Mouse (Mus musculus) bone marrow, adult 2 months (tissue): Measurements from ENCODE around the gene Pno1. TPM values are rescaled to one million over a fixed set of nuclear protein-coding genes. Genes with fewer than 3 reads are reported as not detected.

Experiments used
- H3K27ac ChIP-seq: fragments of 200-500 bp; 2 replicates; pipeline ENCODE4 v1.5.1; 2012; ENCODE audit warnings: low read depth, mild to moderate bottlenecking, control low read depth, inconsistent platforms, low read length; ENCODE audit not compliant: control insufficient read depth, poor library complexity, insufficient read depth
- H3K4me1 ChIP-seq: fragments of 200-500 bp; 2 replicates; pipeline ENCODE4 v1.6.1; 2011; ENCODE audit warnings: low read length; ENCODE audit not compliant: control insufficient read depth, insufficient read depth
- H3K4me3 ChIP-seq: fragments of 200-500 bp; replicated peaks from 2 replicates; pipeline ENCODE3; 2011; ENCODE audit warnings: mild to moderate bottlenecking, low read depth, low read length, control low read depth; ENCODE audit not compliant: control insufficient read depth
- CTCF ChIP-seq: fragments of 200-500 bp; IDR thresholded peaks from 2 replicates; pipeline ENCODE4 v1.5.1; 2011; ENCODE audit warnings: low read length, control low read depth; ENCODE audit not compliant: control insufficient read depth, insufficient read depth
- POLR2A ChIP-seq: fragments of 200-500 bp; IDR thresholded peaks from 2 replicates; pipeline ENCODE4 v1.6.1; 2011; ENCODE audit warnings: low read depth, mild to moderate bottlenecking, control low read depth, low read length, borderline replicate concordance; ENCODE audit not compliant: control insufficient read depth
- WGBS: fragments of 180-500 bp; shearing (Covaris S2); methylation state at CpG from one replicate; pipeline ENCODE4 v1.1.7; 2018; 5-methylcytosine and 5-hydroxymethylcytosine counted together
- polyA plus RNA-seq: library from polyadenylated mRNA; stranded (reverse); fragments of >200 nt; gene quantifications from 2 replicates; pipeline ENCODE4 v1.2.4, GENCODE M21; 2011; ENCODE audit warnings: low replicate concordance; ENCODE audit not compliant: missing spikeins, insufficient read depth, insufficient read length

Gene Pno1
- polyA plus RNA-seq, 1 experiment: 28.6 TPM

GRCm38 (mm10) chr11:17192151-17192844, 19.1 kb downstream of the Pno1 start:
- TF ChIP-seq CTCF: peak; percentile 23; the same call in 1 of the 2 replicates
- TF ChIP-seq POLR2A: no peak
- H3K27ac ChIP-seq: no peak overlapping the region
- no peak overlapping the region for H3K4me3 ChIP-seq
- H3K4me1 ChIP-seq: no peaks in the 10 kb centered on the region
- 81% methylated on average over 9 of the region's 9 CpGs for WGBS

DNA sequence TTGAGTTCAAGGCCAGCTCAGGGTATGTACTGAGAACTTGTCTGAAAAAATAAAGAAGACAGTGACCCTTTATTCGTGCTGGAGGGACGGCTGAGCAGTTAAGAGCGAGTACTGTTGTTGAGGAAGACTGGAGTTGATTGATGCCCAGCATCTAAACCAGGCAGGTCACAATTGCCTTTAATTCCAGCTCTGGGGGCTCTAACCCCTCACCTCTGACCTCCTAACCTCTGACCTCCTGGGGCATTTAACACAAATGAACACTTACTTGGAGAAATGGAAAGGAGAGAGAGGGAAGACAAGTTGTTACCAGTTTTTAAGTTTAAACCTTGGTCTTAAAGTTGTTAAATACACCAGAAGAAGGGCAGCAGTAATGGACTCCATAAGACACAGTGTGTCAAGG, 22.6 kb downstream of the Pno1 start:
- 94% methylated on average over 3 of the region's 3 CpGs for WGBS
- TF ChIP-seq POLR2A: no peak
- TF ChIP-seq CTCF: no peak

GRCm38 (mm10) chr11:17187649-17188048, 23.7 kb downstream of the Pno1 start:
- 82% methylated on average over 3 of the region's 3 CpGs for WGBS
- Histone ChIP-seq H3K4me1 (no peaks in the 10 kb centered on the region), H3K4me3 (no peak overlapping the region), H3K27ac (no peak overlapping the region)
- TF ChIP-seq CTCF: no peak
- TF ChIP-seq POLR2A: no peak

More for the DNA sequence above, 22.6 kb downstream of the Pno1 start:
- H3K4me3 ChIP-seq: no peak overlapping the region
- no peaks in the 10 kb centered on the region for H3K4me1 ChIP-seq
- H3K27ac ChIP-seq: no peak overlapping the region

GRCm38 (mm10) chr11:17183165-17183564, 28.2 kb downstream of the Pno1 start:
- H3K4me3 ChIP-seq: no peak overlapping the region
- WGBS: 82% methylated on average over 2 of the region's 2 CpGs

GRCm38 (mm10) chr11:17181807-17182206, 29.6 kb downstream of the Pno1 start, which contains the start of gene Wdr92:
Gene Wdr92, plus strand, starts transcription at chr11:17182107.
- Histone ChIP-seq H3K27ac (no peak within 1 kb of the TSS), H3K4me1 (peaks cover 2% of the 10 kb centered on the region; the same call in 1 of the 2 replicates), H3K4me3 (no peak within 1 kb of the TSS)
- TF ChIP-seq POLR2A: no peak
- no peak for TF ChIP-seq CTCF
- 80% methylated on average over 3 of the region's 3 CpGs for WGBS

More at GRCm38 (mm10) chr11:17183165-17183564, 28.2 kb downstream of the Pno1 start:
- TF ChIP-seq CTCF (no peak), POLR2A (no peak)
- no peak overlapping the region for H3K27ac ChIP-seq
- H3K4me1 ChIP-seq: peaks cover 2% of the 10 kb centered on the region; the same call in 1 of the 2 replicates

DNA sequence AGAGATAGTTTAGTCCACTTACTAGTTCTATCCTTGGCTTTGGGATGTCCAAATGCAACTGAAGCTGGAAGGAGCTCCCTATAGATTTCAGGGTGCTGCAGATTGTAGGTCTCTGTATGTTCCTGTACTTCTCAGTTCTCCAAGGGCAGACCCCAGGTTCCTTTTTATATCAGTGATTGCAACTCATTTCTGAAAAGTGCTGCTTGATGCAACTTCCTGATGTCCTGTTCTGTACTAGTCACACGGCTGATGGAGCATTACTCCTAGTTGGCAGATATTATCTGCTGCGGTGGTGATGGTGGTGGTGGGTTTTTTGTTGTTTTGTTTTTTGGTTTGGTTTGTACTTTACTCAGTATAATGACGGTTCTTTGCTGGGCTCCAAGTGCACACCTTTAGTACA, 30.6 kb downstream of the Pno1 start:
- TF ChIP-seq CTCF (no peak), POLR2A (no peak)
- Histone ChIP-seq H3K4me1 (peaks cover 2% of the 10 kb centered on the region; the same call in 1 of the 2 replicates), H3K27ac (no peak overlapping the region; the same call in 1 of the 2 replicates), H3K4me3 (no peak overlapping the region)
- WGBS: 24% methylated on average over 3 of the region's 3 CpGs

- 82% methylated on average over 1 of the region's 1 CpGs for WGBS
- peaks cover 2% of the 10 kb centered on the region; the same call in 1 of the 2 replicates for H3K4me1 ChIP-seq
- TF ChIP-seq CTCF: no peak
- TF ChIP-seq POLR2A: no peak
- H3K4me3 ChIP-seq: no peak overlapping the region
- H3K27ac ChIP-seq: no peak overlapping the region
Observed at GRCm38 (mm10) chr11:17176638-17177037, 34.7 kb downstream of the Pno1 start.

GRCm38 (mm10) chr11:17172300-17172699, 39.1 kb downstream of the Pno1 start:
- H3K4me1 ChIP-seq: no peaks in the 10 kb centered on the region; the same call in 1 of the 2 replicates
- 67% methylated on average over 4 of the region's 4 CpGs for WGBS
- H3K4me3 ChIP-seq: no peak overlapping the region
- H3K27ac ChIP-seq: no peak overlapping the region
- TF ChIP-seq CTCF (no peak), POLR2A (no peak)
